Mouse (Mus musculus) megakaryocyte progenitor cell, adult 5-6 weeks (primary cell): ENCODE results near the gene Psd4. TPM values are rescaled to one million over a fixed set of nuclear protein-coding genes. Genes with fewer than 3 reads are reported as not detected.
A peak's percentile ranks its signal among the peaks of the same experiment; 100 is the strongest.

ENCODE experiments used
- ATAC-seq: replicated peaks from 2 replicates; pipeline ENCODE4 v1.8.0; 2016; ENCODE audit warnings: mild to moderate bottlenecking, moderate TSS enrichment, inconsistent platforms; ENCODE audit not compliant: poor library complexity
- total RNA-seq, 2 experiments: library from RNA; stranded (forward) in 1 of 2; stranded (reverse) in 1 of 2; fragments of 157-497, 149-512 nt in 1 of 2; fragments of 200-1000 nt in 1 of 2; gene quantifications; 2 replicates each; pipeline versions ENCODE4 v1.2.3 to v1.2.4; 2015 to 2017

Psd4 gene
- total RNA-seq, 2 experiments from 2014 or later, result 43.0 to 81.0 TPM

DNA sequence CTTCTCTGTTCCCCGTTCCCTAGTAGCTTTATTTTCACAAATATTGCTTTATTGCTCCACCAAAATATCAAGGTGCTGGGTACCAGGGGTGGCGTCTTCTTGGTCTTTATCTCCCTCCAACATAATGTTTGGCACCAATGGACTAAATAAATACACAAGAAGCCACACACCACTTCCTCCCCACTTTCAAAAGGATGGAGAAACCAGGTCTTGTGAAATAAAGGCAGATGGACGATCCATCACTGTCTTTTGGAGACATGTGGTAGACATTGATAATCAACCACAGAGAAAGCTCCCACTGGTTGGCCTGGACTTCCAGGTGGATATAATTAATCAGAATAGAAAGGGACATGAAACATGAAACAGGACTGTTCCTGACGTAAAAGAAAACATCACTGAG is 62.4 kb downstream of the Psd4 start:
- ATAC-seq, result peak; percentile 77

DNA sequence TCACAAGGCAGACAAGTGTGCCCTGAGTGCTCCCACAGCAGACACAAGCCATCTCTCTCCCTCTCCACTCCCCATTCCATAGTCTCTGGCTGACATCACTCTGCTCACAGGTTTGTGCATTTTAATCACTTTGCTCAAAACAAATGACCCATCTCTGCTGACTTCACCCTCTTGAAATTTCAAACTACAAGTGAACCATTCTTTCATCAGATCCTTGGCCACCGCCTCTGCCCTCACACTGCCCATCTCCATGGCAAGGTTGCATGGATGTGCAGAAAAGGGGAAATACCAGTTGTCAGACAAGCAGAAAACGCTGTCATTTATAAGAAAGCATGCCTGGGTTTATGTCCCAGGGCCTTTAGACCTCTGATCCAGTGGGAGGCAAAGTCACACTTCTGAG is 67.3 kb downstream of the Psd4 start:
- ATAC-seq, result no peak

DNA sequence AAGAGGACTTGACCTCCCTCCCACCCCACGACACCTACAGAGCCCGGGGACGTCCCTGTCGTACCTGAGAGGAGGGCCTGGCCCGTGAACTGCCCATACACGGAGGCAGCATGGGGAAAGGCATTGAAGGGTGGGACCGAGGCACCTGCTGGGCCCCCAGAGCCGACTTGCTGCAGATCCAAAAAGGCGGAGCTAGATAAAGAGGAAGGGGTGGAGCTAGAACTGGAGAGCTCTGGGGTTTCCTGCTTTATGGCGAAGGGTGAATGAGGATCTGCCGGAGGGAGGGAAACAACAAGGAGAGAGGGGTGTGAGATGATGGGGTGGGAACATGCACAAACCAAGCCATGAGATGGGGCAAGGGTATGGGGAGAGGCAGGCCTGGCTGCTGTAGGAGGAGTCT is 68.3 kb downstream of the Psd4 start:
- peak; percentile 77 for ATAC-seq

DNA sequence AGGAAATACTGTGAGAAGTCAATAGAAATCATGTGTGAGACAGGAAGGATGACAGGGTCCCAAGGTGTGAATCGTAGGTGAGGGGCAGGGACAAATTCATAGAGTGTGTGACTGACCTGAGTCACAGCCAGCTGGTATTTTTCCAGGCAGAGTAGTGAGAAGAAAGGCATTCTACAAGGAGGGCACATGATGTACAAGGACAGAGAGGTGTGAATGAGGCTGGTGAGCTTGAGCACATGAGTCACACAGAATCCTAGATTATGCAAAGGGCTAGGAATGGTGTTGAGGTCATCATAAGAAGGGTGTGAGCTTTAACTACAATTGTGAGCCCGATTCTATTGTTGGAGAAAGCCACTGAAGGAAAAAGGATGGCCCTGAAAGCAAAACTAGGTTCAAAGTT is 72.7 kb downstream of the Psd4 start:
- no peak for ATAC-seq

DNA sequence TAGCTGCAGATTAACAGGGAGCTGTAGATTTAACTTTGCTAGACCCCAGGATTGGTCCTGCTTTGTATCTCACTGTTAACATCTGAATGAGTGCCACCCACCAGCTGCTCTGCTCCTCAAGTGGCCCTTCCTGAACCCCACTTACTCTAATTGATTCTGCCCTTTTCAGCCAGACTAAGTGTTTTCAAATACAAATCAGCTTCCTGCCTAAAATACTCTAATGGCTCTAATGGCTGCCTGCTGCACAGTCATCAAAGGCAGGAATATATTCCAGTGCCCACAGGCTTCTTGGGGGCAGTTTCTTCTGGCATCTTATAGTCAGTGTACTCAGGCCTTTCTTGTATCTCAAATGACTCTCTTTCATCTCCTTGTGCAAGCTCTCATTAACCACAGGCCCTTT is 74.5 kb downstream of the Psd4 start:
- no peak for ATAC-seq

DNA sequence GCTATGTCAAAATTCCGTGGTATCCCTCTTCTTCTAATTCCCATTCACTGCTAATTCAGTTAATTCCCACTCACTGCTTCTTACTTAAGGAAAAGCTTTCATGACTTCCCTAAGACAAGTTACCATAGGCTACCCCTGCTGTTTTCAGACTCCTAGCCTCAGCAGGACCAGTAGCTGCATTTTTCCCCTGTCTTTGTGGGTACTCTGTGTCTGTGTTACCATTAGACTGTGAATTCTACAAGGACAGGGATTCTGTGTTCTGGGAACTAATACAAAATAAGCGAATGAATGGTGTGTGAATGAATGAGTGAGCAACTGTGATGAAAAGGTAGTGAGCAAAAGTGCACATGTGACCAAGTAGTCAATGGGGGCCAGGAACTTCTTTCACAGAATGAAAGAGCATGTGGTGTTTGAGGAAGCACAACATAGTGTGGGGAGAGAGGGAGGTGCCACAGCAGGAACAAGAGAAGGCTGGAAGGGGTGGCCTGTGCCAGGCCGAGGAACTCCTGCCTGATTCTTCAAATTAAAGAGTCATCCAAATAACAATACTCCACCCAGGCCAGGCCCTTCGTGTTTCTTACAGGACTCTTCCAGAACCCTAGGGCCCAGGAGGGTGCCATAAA is 75.0 kb downstream of the Psd4 start:
- ATAC-seq, result peak; percentile 54; the same call in 1 of the 2 replicates

DNA sequence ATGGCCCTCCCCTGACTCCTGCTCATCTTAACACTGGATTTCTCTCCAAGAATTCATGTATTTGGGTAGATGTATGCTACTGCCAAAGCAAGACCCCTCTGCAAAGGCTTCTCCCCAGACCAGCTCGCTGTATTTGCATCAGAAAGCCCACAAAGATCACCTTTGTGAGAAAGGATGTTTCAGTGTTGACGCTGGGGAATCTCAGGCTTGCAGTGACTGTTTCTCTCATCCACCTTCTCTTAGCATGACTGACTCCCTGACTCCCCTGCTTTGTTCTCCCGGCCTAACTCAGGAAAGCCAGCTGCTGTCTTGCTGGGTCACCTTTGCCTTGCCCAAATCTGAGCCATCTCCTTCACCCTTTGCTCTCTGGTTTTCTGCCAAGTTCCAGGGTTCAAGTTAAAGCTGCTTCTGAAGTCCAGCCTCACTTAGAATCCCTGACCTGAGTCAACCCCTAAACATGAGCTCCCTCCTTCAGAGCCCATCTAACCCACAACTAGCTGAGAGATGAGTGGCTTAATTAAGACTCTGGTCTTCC is 75.9 kb downstream of the Psd4 start:
- no peak for ATAC-seq

DNA sequence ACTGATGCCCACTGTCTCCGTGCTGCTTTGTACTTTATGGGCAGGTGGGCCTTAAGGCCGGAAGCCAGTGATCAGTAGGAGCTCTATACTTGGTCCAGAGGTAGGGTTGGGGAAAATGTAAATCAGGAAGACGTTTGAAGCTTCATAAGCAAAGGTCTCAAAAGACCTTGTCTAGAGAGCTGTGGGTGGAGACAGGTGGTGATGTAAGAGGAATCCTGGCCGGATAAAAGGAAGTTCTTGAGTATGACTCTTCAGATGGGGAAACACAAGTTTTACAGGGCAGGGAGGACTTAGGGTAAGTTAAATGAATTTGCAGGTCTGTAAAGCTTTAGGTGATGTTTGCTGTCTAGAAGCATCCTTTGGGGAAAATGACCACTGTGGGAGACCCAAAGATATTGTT is 81.7 kb downstream of the Psd4 start:
- peak; percentile 69 for ATAC-seq

DNA sequence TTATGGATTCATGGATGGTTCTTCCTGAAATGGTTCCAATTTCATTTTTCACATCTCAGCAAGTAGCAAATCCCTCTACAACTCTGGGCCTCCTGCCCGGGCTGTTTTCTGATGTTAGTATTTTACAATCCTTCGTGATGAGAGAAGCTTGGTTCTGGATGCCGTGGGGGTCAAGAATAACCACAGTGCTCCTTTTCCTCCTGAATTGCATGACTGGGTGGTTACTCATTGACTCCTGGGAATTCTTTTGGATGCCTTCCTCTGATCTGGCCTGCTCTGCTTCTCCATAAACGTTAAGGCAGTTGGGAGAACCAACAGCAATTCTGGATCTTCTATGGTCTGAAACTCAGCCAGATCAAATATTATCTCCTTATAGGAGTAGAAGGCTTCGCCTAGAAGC is 85.8 kb downstream of the Psd4 start:
- ATAC-seq, result no peak

DNA sequence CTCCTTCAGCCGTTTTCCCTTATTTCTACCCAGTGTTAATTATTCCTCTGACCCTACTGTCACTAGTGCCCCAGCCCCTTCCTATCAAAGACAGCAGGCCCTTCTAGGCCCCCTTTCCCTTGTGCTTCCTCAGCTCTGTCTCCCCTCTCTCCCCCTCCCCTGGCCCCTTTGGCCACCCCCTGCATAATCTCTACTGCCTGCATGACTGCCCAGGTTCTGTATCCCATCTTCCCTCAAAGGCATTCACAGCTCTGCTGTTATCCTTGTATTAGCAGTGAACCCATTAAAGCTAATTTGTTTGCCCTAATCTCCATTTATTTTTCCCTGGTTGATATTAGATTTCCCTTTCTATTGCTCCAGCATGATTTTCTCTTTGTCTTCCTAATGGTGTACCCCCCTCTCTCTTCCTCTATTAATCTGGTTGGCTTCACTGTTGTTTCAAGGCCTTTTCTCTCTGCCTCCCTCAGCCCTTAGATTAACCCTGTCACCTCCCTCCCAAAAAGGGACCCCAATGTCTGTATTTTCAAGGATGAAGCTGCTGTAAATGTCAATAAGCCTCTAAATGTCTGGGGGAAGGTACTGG is 87.1 kb downstream of the Psd4 start:
- ATAC-seq, result no peak

DNA sequence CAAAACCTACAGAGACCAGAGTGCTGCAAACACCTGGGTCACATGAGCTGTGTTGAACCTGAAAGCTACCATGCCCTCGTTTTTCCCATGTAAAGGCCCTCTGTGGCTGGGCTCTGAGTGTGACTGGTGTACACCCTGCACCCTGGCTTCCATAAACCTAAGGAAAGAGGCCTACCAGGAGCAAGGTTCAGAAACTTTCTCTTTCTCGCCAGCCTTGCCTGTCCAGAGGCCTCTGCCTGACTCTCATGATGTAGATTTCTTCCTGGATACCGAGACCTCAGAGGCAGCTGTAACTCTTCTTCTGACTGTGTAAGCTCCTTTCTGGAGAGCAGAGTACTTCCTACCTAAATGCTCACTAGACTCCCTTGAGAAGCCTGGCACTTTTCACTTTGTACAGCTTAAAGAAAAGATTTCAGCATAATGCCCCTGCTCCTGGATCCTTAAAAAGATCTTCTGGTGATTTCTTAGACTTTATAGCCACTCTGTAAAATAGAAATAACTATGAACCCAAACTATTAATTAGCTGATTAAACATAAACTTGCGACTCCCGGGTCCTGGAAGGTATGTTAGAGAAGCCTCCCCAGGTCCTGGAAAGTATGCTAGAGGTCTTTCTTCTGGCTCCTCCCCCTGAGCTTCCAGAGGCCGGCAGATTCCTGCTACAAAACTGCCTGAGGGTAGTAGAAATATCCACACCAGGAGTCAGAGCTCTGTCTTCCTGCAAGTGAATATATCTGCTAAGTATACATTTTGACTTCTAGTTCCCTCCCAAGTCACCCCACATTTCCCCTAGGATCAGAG is 87.9 kb downstream of the Psd4 start:
- no peak for ATAC-seq

DNA sequence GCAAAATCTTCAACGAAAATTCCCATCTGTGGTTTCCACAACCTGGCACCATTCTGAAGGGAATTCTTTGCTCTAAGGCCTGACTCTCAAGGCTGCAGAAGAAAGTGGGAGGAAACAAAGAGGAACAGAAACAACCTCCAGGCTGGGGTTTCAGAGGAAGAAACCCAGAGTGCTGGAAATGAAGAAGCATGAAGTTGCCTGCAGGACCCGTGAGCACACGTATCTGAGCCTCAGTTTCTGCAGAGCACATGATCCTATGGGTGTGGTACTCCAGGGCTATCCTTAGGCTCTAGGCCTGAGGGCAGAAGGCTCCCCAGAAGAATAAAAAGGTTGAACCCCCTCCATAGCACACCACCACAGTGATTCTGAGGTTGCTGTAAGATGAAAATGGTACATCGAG is 89.5 kb downstream of the Psd4 start:
- ATAC-seq, result peak; percentile 76

DNA sequence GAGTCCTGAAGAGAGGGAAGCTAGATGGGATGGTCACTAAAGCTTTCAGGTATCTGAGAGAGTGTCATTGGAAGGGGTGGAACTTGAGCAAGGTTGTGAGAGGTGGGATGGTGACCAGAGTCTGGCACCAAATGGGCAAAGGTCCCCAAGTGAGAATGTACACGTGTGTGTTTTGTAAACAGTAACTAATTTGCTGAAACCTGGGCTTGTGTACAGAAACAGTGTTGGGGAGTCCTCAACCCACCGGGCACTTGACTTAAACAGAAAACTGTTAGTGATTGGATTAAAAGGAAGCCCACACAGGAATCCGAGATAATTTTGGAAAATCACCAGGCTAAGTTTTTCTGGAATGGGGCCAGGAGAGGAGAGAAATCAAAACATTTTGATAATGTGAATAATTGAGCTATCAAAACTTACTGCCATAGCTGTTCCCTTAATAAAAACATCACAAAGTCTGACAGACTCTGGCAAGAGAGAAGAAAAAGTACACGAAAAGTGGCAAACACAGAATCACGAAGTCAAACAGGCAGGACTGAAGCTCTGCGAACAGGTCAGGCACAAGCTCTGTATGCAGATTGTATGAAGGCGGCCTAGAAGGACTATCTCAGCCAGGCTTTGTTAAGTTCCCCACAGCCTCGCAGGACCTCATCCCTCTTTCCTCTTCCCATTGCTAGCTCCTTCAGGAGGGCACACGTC is 92.9 kb downstream of the Psd4 start:
- ATAC-seq, result no peak

DNA sequence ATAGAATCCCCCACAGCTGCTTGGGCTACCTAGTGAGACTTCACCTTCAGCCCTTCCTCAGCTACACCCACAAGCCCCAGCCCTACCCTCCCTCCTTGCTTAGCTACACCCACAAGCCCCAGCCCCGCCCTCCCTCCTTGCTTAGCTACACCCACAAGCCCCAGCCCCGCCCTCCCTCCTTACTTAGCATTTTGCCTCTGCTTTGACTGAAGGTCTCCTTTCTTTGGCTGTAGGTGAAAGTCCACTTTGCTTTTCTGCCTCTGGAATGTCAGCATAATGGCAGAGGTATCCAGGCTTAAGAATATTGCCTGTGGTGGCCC is 93.4 kb downstream of the Psd4 start:
- peak; percentile 66 for ATAC-seq

Other genes with a start within 250 kb of the Psd4 start
- not detected in 2 replicates for gene Il1f8, start 214.4 kb upstream of the Psd4 start, total RNA-seq (2015)
- gene Il1f8, start 214.4 kb upstream of the Psd4 start, total RNA-seq (2017), result not detected in 2 replicates
- 2.5 and 3.8 TPM in 2 replicates for gene Il1f9, start 181.1 kb upstream of the Psd4 start, total RNA-seq (2015)
- 2.9 and 4.0 TPM in 2 replicates for gene Il1f9, start 181.1 kb upstream of the Psd4 start, total RNA-seq (2017)
- not detected in 2 replicates for gene Il1f6, start 152.2 kb upstream of the Psd4 start, total RNA-seq (2015)
- gene Il1f6, start 152.2 kb upstream of the Psd4 start, total RNA-seq (2017), result not detected in 2 replicates
- not detected in 2 replicates for gene Il1f5, start 90.6 kb upstream of the Psd4 start, total RNA-seq (2015)
- gene Il1f5, start 90.6 kb upstream of the Psd4 start, total RNA-seq (2017), result not detected in 2 replicates
- gene Il1f10, start 76.4 kb upstream of the Psd4 start, total RNA-seq (2015), result not detected in 2 replicates
- not detected in 2 replicates for gene Il1f10, start 76.4 kb upstream of the Psd4 start, total RNA-seq (2017)
- gene Il1rn, start 30.7 kb upstream of the Psd4 start, total RNA-seq (2015), result 3.2 and 3.9 TPM in 2 replicates
- gene Il1rn, start 30.7 kb upstream of the Psd4 start, total RNA-seq (2017), result 1.0 and 1.2 TPM in 2 replicates
- gene Pax8, start 108.0 kb downstream of the Psd4 start, total RNA-seq (2015), result 1.3 and 2.9 TPM in 2 replicates
- gene Pax8, start 108.0 kb downstream of the Psd4 start, total RNA-seq (2017), result 0.20 and 1.1 TPM in 2 replicates